Comparison of ENCODE assay signal across 21 mouse cellular contexts in genomic region chrX:153599583-153599982, GRCm38 (mm10). TPM values are rescaled to one million over a fixed set of nuclear protein-coding genes. Genes with fewer than 3 reads are reported as not detected.
DNase-seq lines count a peak whose midpoint lies in the region; ATAC-seq and TF ChIP-seq lines count a peak whose summit lies in the region.
"Had no signal": no experiment of that assay in that cellular context is flagged by ENCODE, and none has a peak within 500 bp of the region (broad histone marks: within the 10 kb centered on the region; RNA-seq: fewer than 3 reads in every experiment).

No protein-coding gene starts in this region.

- H3K27me3 ChIP-seq in heart, adult 2 months (ENCODE audit: control insufficient read depth, insufficient read depth, low read length): no peaks in the 10 kb centered on the region
- no peaks in the 10 kb centered on the region for H3K27me3 ChIP-seq in lung, postnatal 0 days (replicated peaks; ENCODE audit: insufficient read depth, low read length)
- no peaks in the 10 kb centered on the region for H3K27me3 ChIP-seq in MEL (ENCODE audit: control insufficient read depth in 1 of 2, insufficient read depth in 2 of 2, low read length in 2 of 2)
- H3K27me3 ChIP-seq: CH12.LX; embryonic facial prominence, embryonic 13.5 days; forebrain, embryonic 12.5 days; heart, embryonic 13.5 days; limb, embryonic 12.5 days had no signal

- H3K4me3 ChIP-seq in heart, adult 2 months: no peak overlapping the region
- H3K4me3 ChIP-seq in lung, postnatal 0 days (ENCODE audit: low read depth, low read length): no peak overlapping the region
- H3K4me3 ChIP-seq in lung, adult 2 months (replicated peaks; ENCODE audit: extremely low read depth, low read depth, low read length): no peak overlapping the region
- H3K4me3 ChIP-seq in MEL (ENCODE audit: control insufficient read depth in 1 of 2, insufficient read depth in 1 of 2, low read depth in 2 of 2, low read length in 2 of 2): no peak overlapping the region
- H3K4me3 ChIP-seq: embryonic facial prominence, embryonic 13.5 days; forebrain, embryonic 12.5 days; heart, embryonic 13.5 days; hindbrain, embryonic 10.5 days; limb, embryonic 12.5 days had no signal

- no peak overlapping the region for H3K9ac ChIP-seq in heart, adult 2 months (ENCODE audit: low read depth, low read length)
- H3K9ac ChIP-seq in lung, postnatal 0 days (replicated peaks; ENCODE audit: low read depth): no peak overlapping the region
- H3K9ac ChIP-seq in MEL (ENCODE audit: control insufficient read depth, low read depth, low read length, poor library complexity, severe bottlenecking): no peak overlapping the region
- H3K9ac ChIP-seq: embryonic facial prominence, embryonic 13.5 days; forebrain, embryonic 12.5 days; heart, embryonic 13.5 days; limb, embryonic 12.5 days had no signal

- no peaks in the 10 kb centered on the region for H3K9me3 ChIP-seq in lung, postnatal 0 days (ENCODE audit: low read length)
- H3K9me3 ChIP-seq in MEL (replicated peaks; ENCODE audit: insufficient read depth, low read length): no peaks in the 10 kb centered on the region
- H3K9me3 ChIP-seq: embryonic facial prominence, embryonic 13.5 days; forebrain, embryonic 12.5 days; heart, embryonic 13.5 days; hindbrain, embryonic 10.5 days; limb, embryonic 12.5 days had no signal

- H3K79me2 ChIP-seq in heart, adult 2 months (replicated peaks; ENCODE audit: control insufficient read depth, insufficient read depth, low read length): no peaks in the 10 kb centered on the region
- H3K79me2 ChIP-seq in MEL (ENCODE audit: control insufficient read depth, insufficient read depth, low read length, poor library complexity): no peaks in the 10 kb centered on the region

- ATAC-seq in lung, postnatal 0 days: no peak
- ATAC-seq in megakaryocyte progenitor cell, adult 5-6 weeks (replicated peaks; ENCODE audit: poor library complexity): peak; percentile 71
- ATAC-seq: activated CD4-positive, CD25-positive, alpha-beta regulatory T cell, adult 4 months had no signal

- no peaks in the 10 kb centered on the region for H3K36me3 ChIP-seq in heart, adult 2 months (ENCODE audit: control insufficient read depth, insufficient read depth, low read length)
- no peaks in the 10 kb centered on the region for H3K36me3 ChIP-seq in lung, postnatal 0 days (ENCODE audit: insufficient read depth, low read length)
- H3K36me3 ChIP-seq in MEL (ENCODE audit: control insufficient read depth in 1 of 2, insufficient read depth in 2 of 2, low read length in 2 of 2): no peaks in the 10 kb centered on the region
- H3K36me3 ChIP-seq: embryonic facial prominence, embryonic 13.5 days; forebrain, embryonic 12.5 days; heart, embryonic 13.5 days; hindbrain, embryonic 10.5 days; limb, embryonic 12.5 days had no signal

- intact Hi-C loops in heart, adult 2 months (cut with DNase I): loop anchor here (1.0 kb wide), 1 partner anchor 108 kb away; no protein-coding TSS in a partner anchor

- TF ChIP-seq POLR2A in heart, adult 2 months (IDR thresholded peaks at IDR 0.05; ENCODE audit: insufficient read depth, low read depth, low read length): no peak
- no peak for TF ChIP-seq POLR2A in lung, adult 2 months (IDR thresholded peaks at IDR 0.05; ENCODE audit: borderline replicate concordance, extremely low read depth, low read depth, low read length)
- TF ChIP-seq POLR2A in MEL (IDR thresholded peaks at IDR 0.05; ENCODE audit: control insufficient read depth in 1 of 2, insufficient read depth in 1 of 2, low read depth in 1 of 2, low read length in 2 of 2, poor library complexity in 1 of 2): no peak

- WGBS in heart, adult 2 months: 41% methylated on average over 2 of the region's 2 CpGs
- WGBS in lung, postnatal 0 days: 46% methylated on average over 2 of the region's 2 CpGs
- 50% methylated on average over 2 of the region's 2 CpGs for WGBS in lung, adult 2 months

- H3K4me2 ChIP-seq in lung, postnatal 0 days (replicated peaks; ENCODE audit: low read depth, low read length): no peak overlapping the region
- H3K4me2 ChIP-seq: embryonic facial prominence, embryonic 13.5 days; forebrain, embryonic 12.5 days; heart, embryonic 13.5 days; limb, embryonic 12.5 days had no signal

- TF ChIP-seq EP300 in heart, adult 2 months (IDR thresholded peaks at IDR 0.05; ENCODE audit: insufficient read depth, low read depth, low read length): no peak
- no peak for TF ChIP-seq EP300 in lung, postnatal 0 days (IDR thresholded peaks at IDR 0.05)
- no peak for TF ChIP-seq EP300 in MEL (IDR thresholded peaks at IDR 0.05; ENCODE audit: low read depth in 1 of 2, low read length in 2 of 2)

- no peaks in the 10 kb centered on the region for H3K4me1 ChIP-seq in heart, adult 2 months (ENCODE audit: control insufficient read depth, insufficient read depth, low read length)
- no peaks in the 10 kb centered on the region for H3K4me1 ChIP-seq in lung, postnatal 0 days (ENCODE audit: insufficient read depth, low read depth, low read length)
- H3K4me1 ChIP-seq in lung, adult 2 months (ENCODE audit: control insufficient read depth, insufficient read depth, low read length): no peaks in the 10 kb centered on the region
- no peaks in the 10 kb centered on the region for H3K4me1 ChIP-seq in MEL (ENCODE audit: control insufficient read depth in 1 of 2, insufficient read depth in 2 of 2, low read length in 2 of 2)
- H3K4me1 ChIP-seq: embryonic facial prominence, embryonic 13.5 days; forebrain, embryonic 12.5 days; heart, embryonic 13.5 days; hindbrain, embryonic 10.5 days; limb, embryonic 12.5 days had no signal

- TF ChIP-seq CTCF in heart, adult 2 months (IDR thresholded peaks at IDR 0.05): peak; percentile 48
- TF ChIP-seq CTCF in lung, postnatal 0 days (IDR thresholded peaks at IDR 0.05): peak; percentile 57
- no peak for TF ChIP-seq CTCF in lung, adult 2 months (IDR thresholded peaks at IDR 0.05; ENCODE audit: insufficient read depth, low read length)
- peak in 1 of 3 experiments; percentile 13; a peak in 1 of 6 replicates for TF ChIP-seq CTCF in MEL (IDR thresholded peaks at IDR 0.05 in 2 of 3, conservative IDR thresholded peaks at IDR 0.05 in 1 of 3; ENCODE audit: control insufficient read depth in 1 of 3, insufficient read depth in 1 of 3, low read depth in 2 of 3, low read length in 3 of 3, poor library complexity in 1 of 3, severe bottlenecking in 1 of 3)

- no peak overlapping the region for H3K27ac ChIP-seq in heart, adult 2 months
- H3K27ac ChIP-seq in lung, postnatal 0 days (ENCODE audit: low read length): no peak overlapping the region
- no peak overlapping the region for H3K27ac ChIP-seq in MEL (ENCODE audit: control insufficient read depth, low read depth, low read length)
- H3K27ac ChIP-seq: embryonic facial prominence, embryonic 13.5 days; forebrain, embryonic 12.5 days; heart, embryonic 13.5 days; hindbrain, embryonic 10.5 days; limb, embryonic 12.5 days had no signal

- TF ChIP-seq RAD21 in MEL (IDR thresholded peaks at IDR 0.05; ENCODE audit: low read depth, low read length): no peak; the same call in 1 of the 2 replicates

- no peak for DNase-seq in heart, adult 2 months
- no peak for DNase-seq in heart, adult 18-20 months
- no peak for DNase-seq in lung, postnatal 0 days (ENCODE audit: low spot score)
- DNase-seq in lung, adult 2 months: no peak
- DNase-seq in MEL (ENCODE audit: low read depth, low spot score): peak; percentile 5
- no peak for DNase-seq in frontal cortex, postnatal 14 days (ENCODE audit: low spot score in 2 of 2)
- no peak for DNase-seq in testis, postnatal 14 days (ENCODE audit: low spot score)
- DNase-seq: cerebellum, adult 9-10 months; layer of hippocampus, postnatal 36 days; right cerebral cortex, postnatal 14 days had no signal

TF ChIP-seq in MEL, 35 proteins besides CTCF, POLR2A, EP300 and RAD21:
- TF ChIP-seq RCOR1 (IDR thresholded peaks at IDR 0.05; ENCODE audit: low read depth, low read length) (no peak), ETS1 (IDR thresholded peaks at IDR 0.05; ENCODE audit: low read depth, low read length) (no peak), SMC3 (IDR thresholded peaks at IDR 0.05; ENCODE audit: low read depth, low read length) (0 out of 2 replicates have a peak, but pooled peaks have one; percentile 31)
TF ChIP-seq in MEL: peak in this region for 1.

RNA-seq across cellular contexts. Expression of gene Cypt3, which starts 41.2 kb away (rescaled TPM):
- not detected for total RNA-seq in heart, adult 2 months (2021)
- not detected in 2 replicates for polyA plus RNA-seq in heart, adult 2 months (2012; rRNA removed)
- total RNA-seq in heart, adult 18-20 months (2021): not detected
- polyA plus RNA-seq in lung, postnatal 0 days (2015; fragmentation: Nextera tagmentation; extraction: Ambion mirVana): not detected in 2 replicates
- polyA plus RNA-seq in lung, adult 2 months (2012; rRNA removed): not detected in 2 replicates
- not detected in 2 replicates for total RNA-seq in MEL (2012; rRNA removed)
- not detected for polyA plus RNA-seq in MEL (2012; ENCODE audit: insufficient read depth in 1 of 2, insufficient read length in 2 of 2, low read depth in 1 of 2, low replicate concordance in 2 of 2, missing spikeins in 1 of 2)
- not detected in 2 replicates for total RNA-seq in megakaryocyte progenitor cell, adult 5-6 weeks (2015)
- not detected in 2 replicates for total RNA-seq in megakaryocyte progenitor cell, adult 5-6 weeks (2017)
- total RNA-seq: CH12.LX; gastrocnemius, adult 8-10 months; layer of hippocampus, postnatal 36 days had no signal
- polyA plus RNA-seq: activated CD4-positive, CD25-positive, alpha-beta regulatory T cell, adult 4 months; embryonic facial prominence, embryonic 13.5 days; forebrain, embryonic 12.5 days; heart, embryonic 13.5 days; hindbrain, embryonic 10.5 days; limb, embryonic 12.5 days; lung, embryonic 16.5 days; thymus, postnatal 0 days had no signal
